Mouse (Mus musculus): Measurements from ENCODE around the gene Gcgr.
"Not testable (repeated sequence)": the region's sequence is repeated elsewhere in the genome, so short reads cannot be mapped to it uniquely, and the experiment has no call there.

The Gcgr gene

GRCm38 (mm10) chr11:120572752-120573584 is 42.5 kb downstream of the Gcgr start, which contains the start of gene P4hb:
TSS of gene P4hb (minus strand) at chr11:120573253.
- DNase-seq: peak; percentile 100

GRCm38 (mm10) chr11:120573585-120574277 is 43.2 kb downstream of the Gcgr start:
- DNase-seq: no peak

- no peak for DNase-seq
Observed at GRCm38 (mm10) chr11:120574278-120574600, 43.7 kb downstream of the Gcgr start.

- no peak for DNase-seq
Observed at GRCm38 (mm10) chr11:120575046-120575445, 44.5 kb downstream of the Gcgr start.

GRCm38 (mm10) chr11:120575940-120576339 is 45.4 kb downstream of the Gcgr start:
- no peak for DNase-seq

GRCm38 (mm10) chr11:120576365-120576981 is 46.0 kb downstream of the Gcgr start:
- no peak for DNase-seq

- DNase-seq: peak; percentile 54
Observed at GRCm38 (mm10) chr11:120577211-120578023, 46.9 kb downstream of the Gcgr start.

GRCm38 (mm10) chr11:120578024-120578693 is 47.7 kb downstream of the Gcgr start:
- DNase-seq: peak; percentile 61

GRCm38 (mm10) chr11:120578694-120579243 is 48.3 kb downstream of the Gcgr start:
- DNase-seq: peak; percentile 70

GRCm38 (mm10) chr11:120579316-120580107 is 49.0 kb downstream of the Gcgr start:
- peak; percentile 76 for DNase-seq

- DNase-seq: peak; percentile 62
Observed at GRCm38 (mm10) chr11:120580190-120580589, 49.7 kb downstream of the Gcgr start.

- peak; percentile 56 for DNase-seq
Observed at GRCm38 (mm10) chr11:120580871-120581331, 50.4 kb downstream of the Gcgr start.

GRCm38 (mm10) chr11:120581490-120582267 is 51.2 kb downstream of the Gcgr start, which contains the start of gene Arhgdia:
TSS of gene Arhgdia (minus strand) at chr11:120581624.
- DNase-seq: peak; percentile 90

GRCm38 (mm10) chr11:120582268-120582981 is 51.9 kb downstream of the Gcgr start:
- peak; percentile 54 for DNase-seq

- not testable (repeated sequence) for DNase-seq
Observed at GRCm38 (mm10) chr11:120582982-120583293, 52.4 kb downstream of the Gcgr start.

- DNase-seq: no peak
Observed at GRCm38 (mm10) chr11:120583937-120584336, 53.4 kb downstream of the Gcgr start.

- DNase-seq: no peak
Observed at GRCm38 (mm10) chr11:120588531-120588930, 58.0 kb downstream of the Gcgr start.
